Mouse (Mus musculus): ENCODE data around the gene Zfp385a. TPM values are rescaled to one million over a fixed set of nuclear protein-coding genes. Genes with fewer than 3 reads are reported as not detected.

The Zfp385a gene
- 9.3 and 10.8 TPM in 2 replicates for polyA plus RNA-seq (2015; fragmentation: Nextera tagmentation; extraction: Ambion mirVana)

GRCm38 (mm10) chr15:103339961-103340337 lies at the start of gene Zfp385a:
Gene Zfp385a, minus strand, starts transcription at chr15:103340093.

GRCm38 (mm10) chr15:103366376-103367149 lies 26.7 kb upstream of the Zfp385a start, which contains the start of gene Itga5:
Gene Itga5, minus strand, starts transcription at chr15:103366763.

GRCm38 (mm10) chr15:103310365-103310910 lies 29.5 kb downstream of the Zfp385a start, which contains the start of gene Gpr84:
Gene Gpr84, minus strand, starts transcription at chr15:103310612.

DNA sequence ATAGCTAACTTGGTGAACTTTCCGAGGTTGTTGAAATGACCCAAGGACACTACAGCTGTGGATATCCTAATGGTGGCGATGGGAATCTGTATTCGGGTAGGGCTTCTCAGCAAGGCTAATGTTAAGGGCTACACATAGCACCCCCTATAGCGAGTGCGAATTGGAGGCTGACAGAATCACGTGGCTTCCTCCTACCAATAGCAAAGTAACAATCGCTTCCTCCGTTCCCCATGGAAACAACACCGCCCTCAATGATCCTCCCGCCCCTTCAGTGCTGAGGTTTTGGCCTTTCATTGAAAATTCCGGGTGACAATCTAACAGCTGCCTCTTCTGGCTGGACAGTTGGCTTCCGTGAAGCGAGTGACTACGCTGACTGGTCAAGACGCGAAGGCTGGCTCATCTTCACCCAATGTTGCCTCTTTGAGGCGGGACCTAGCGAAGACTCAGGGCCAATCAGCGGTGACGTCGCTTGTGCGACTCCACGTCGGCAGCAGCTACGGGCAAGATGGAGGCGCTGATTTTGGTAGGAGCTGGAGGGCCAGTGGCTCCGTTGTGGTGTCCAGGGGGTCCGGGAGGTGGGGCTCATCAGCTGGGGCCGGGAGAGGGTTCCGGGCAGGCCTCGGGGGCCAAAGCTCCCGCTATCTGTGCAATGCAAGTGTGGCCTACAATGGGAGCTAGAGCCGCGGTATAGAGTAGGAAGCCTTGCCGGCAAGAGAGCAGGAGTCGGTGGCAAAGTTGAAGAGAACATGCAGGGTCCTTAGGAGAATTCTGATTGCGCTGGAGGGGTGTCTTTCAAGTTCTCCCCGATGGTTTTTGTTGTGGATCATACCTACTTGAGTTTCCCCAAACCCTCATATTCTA lies 67.2 kb downstream of the Zfp385a start, which contains the start of gene Copz1:
Gene Copz1 (plus strand): TSS at position 296 of the 861 bp plus-strand sequence.

MicroRNA genes within 50 kb of the gene (microRNA counts, 519-probe panel; counts per million panel counts)
- 3,714 counts per million, percentile 65 among the panel's probes with 10 or more counts for microRNA mmu-miR-148b

Small RNA genes lying within 50 kb of the gene (microRNA-seq; reads per million reads assigned to microRNA genes)
- gene Mir148b (327 reads per million, percentile 61 among the genes with 10 or more reads in this experiment), gene Mir6963 (2.5 reads per million)

Other genes with a start within 250 kb of the Zfp385a start
- 9.7 and 10.7 TPM in 2 replicates for gene Smug1, start 173.0 kb downstream of the Zfp385a start, polyA plus RNA-seq (2015; fragmentation: Nextera tagmentation; extraction: Ambion mirVana)
- 23.3 and 31.5 TPM in 2 replicates for gene Cbx5, start 100.3 kb downstream of the Zfp385a start, polyA plus RNA-seq (2015; fragmentation: Nextera tagmentation; extraction: Ambion mirVana)
- 287 and 297 TPM in 2 replicates for gene Hnrnpa1, start 99.7 kb downstream of the Zfp385a start, polyA plus RNA-seq (2015; fragmentation: Nextera tagmentation; extraction: Ambion mirVana)
- 0.59 and 4.1 TPM in 2 replicates for gene Nfe2, start 81.7 kb downstream of the Zfp385a start, polyA plus RNA-seq (2015; fragmentation: Nextera tagmentation; extraction: Ambion mirVana)
- 127 and 132 TPM in 2 replicates for gene Copz1, start 67.4 kb downstream of the Zfp385a start, polyA plus RNA-seq (2015; fragmentation: Nextera tagmentation; extraction: Ambion mirVana)
- gene Gpr84, start 29.5 kb downstream of the Zfp385a start, polyA plus RNA-seq (2015; fragmentation: Nextera tagmentation; extraction: Ambion mirVana): 0.17 and 3.8 TPM in 2 replicates
- gene Itga5, start 26.7 kb upstream of the Zfp385a start, polyA plus RNA-seq (2015; fragmentation: Nextera tagmentation; extraction: Ambion mirVana): 396 and 458 TPM in 2 replicates
- gene Gtsf1, start 90.4 kb upstream of the Zfp385a start, polyA plus RNA-seq (2015; fragmentation: Nextera tagmentation; extraction: Ambion mirVana): not detected in 2 replicates
- gene Gtsf2, start 108.4 kb upstream of the Zfp385a start, polyA plus RNA-seq (2015; fragmentation: Nextera tagmentation; extraction: Ambion mirVana): not detected in 2 replicates
- 3.0 and 6.7 TPM in 2 replicates for gene Nckap1l, start 113.7 kb upstream of the Zfp385a start, polyA plus RNA-seq (2015; fragmentation: Nextera tagmentation; extraction: Ambion mirVana)
- gene Pde1b, start 162.9 kb upstream of the Zfp385a start, polyA plus RNA-seq (2015; fragmentation: Nextera tagmentation; extraction: Ambion mirVana): 2.1 and 3.3 TPM in 2 replicates
- gene Ppp1r1a, start 197.9 kb upstream of the Zfp385a start, polyA plus RNA-seq (2015; fragmentation: Nextera tagmentation; extraction: Ambion mirVana): 26.6 and 29.1 TPM in 2 replicates
- not detected in 2 replicates for gene Glycam1, start 225.0 kb upstream of the Zfp385a start, polyA plus RNA-seq (2015; fragmentation: Nextera tagmentation; extraction: Ambion mirVana)

Data from urinary bladder, postnatal 0 days (tissue).